Mouse (Mus musculus) MEL (cell line): ENCODE results near the gene Hmox1. TPM values are rescaled to one million over a fixed set of nuclear protein-coding genes. Genes with fewer than 3 reads are reported as not detected.

ENCODE experiments used
- DNase-seq: peaks from one replicate; pipeline ENCODE4 v3.0.0; 2011; ENCODE audit warnings: low read depth, low spot score
- H3K27ac ChIP-seq: 2 replicates; pipeline ENCODE4 v1.5.1; 2012; ENCODE audit warnings: low read depth, mild to moderate bottlenecking, control low read depth, low read length, moderate library complexity; ENCODE audit not compliant: control insufficient read depth
- H3K27me3 ChIP-seq, 2 experiments: fragments of 150-350 bp in 1 of 2; sonication (generic) in 1 of 2; 2 replicates each; pipeline ENCODE4 v1.6.1; 2012; ENCODE audit warnings: low read length in 2 of 2, mild to moderate bottlenecking in 2 of 2, improper control_type of control experiment in 1 of 2, moderate library complexity in 1 of 2; ENCODE audit not compliant: insufficient read depth in 2 of 2, control insufficient read depth in 1 of 2
- H3K36me3 ChIP-seq, 2 experiments: 2 replicates each; pipeline ENCODE4 v1.6.1; 2012 to 2014; ENCODE audit warnings: low read length in 2 of 2, improper control_type of control experiment in 1 of 2, inconsistent platforms in 1 of 2, mild to moderate bottlenecking in 1 of 2; ENCODE audit not compliant: insufficient read depth in 2 of 2, control insufficient read depth in 1 of 2
- H3K4me1 ChIP-seq, 2 experiments: fragments of 150-350 bp in 1 of 2; sonication (generic) in 1 of 2; 2 replicates each; pipeline ENCODE4 v1.6.1; 2012; ENCODE audit warnings: low read length in 2 of 2, improper control_type of control experiment in 1 of 2, mild to moderate bottlenecking in 1 of 2; ENCODE audit not compliant: insufficient read depth in 2 of 2, control insufficient read depth in 1 of 2
- H3K4me3 ChIP-seq, 2 experiments: fragments of 150-350 bp in 1 of 2; sonication (generic) in 1 of 2; 2 replicates each; pipeline ENCODE4 v1.5.1; 2012; ENCODE audit warnings: low read depth in 2 of 2, low read length in 2 of 2, mild to moderate bottlenecking in 2 of 2, moderate library complexity in 2 of 2, control low read depth in 1 of 2, improper control_type of control experiment in 1 of 2; ENCODE audit not compliant: control insufficient read depth in 1 of 2, insufficient read depth in 1 of 2
- H3K79me2 ChIP-seq: 2 replicates; pipeline ENCODE4 v1.6.1; 2012; ENCODE audit warnings: mild to moderate bottlenecking, low read length, moderate library complexity; ENCODE audit not compliant: control insufficient read depth, poor library complexity, insufficient read depth
- H3K9ac ChIP-seq: 2 replicates; pipeline ENCODE4 v1.6.1; 2012; ENCODE audit warnings: low read depth, mild to moderate bottlenecking, control low read depth, low read length, moderate library complexity; ENCODE audit not compliant: control insufficient read depth, poor library complexity, severe bottlenecking
- H3K9me3 ChIP-seq: fragments of 150-350 bp; sonication (generic); replicated peaks from 2 replicates; pipeline ENCODE4 v1.6.1; 2012; ENCODE audit warnings: mild to moderate bottlenecking, low read length, improper control_type of control experiment, moderate library complexity; ENCODE audit not compliant: insufficient read depth
- CHD2 ChIP-seq: IDR thresholded peaks from 2 replicates; pipeline ENCODE4 v1.6.1; 2011; ENCODE audit warnings: low read length, improper control_type of control experiment
- CTCF ChIP-seq, 3 experiments: IDR thresholded peaks in 2 of 3; conservative IDR thresholded peaks in 1 of 3; 2 replicates each; pipeline ENCODE4 v1.5.1; 2011 to 2012; ENCODE audit warnings: low read length in 3 of 3, low read depth in 2 of 3, mild to moderate bottlenecking in 2 of 3, improper control_type of control experiment in 1 of 3, inconsistent platforms in 1 of 3, mixed read lengths in 1 of 3, moderate library complexity in 1 of 3; ENCODE audit not compliant: control insufficient read depth in 1 of 3, insufficient read depth in 1 of 3, poor library complexity in 1 of 3, severe bottlenecking in 1 of 3
- E2F4 ChIP-seq: IDR thresholded peaks from 2 replicates; pipeline ENCODE4 v1.6.1; 2011; ENCODE audit warnings: low read depth, low read length, improper control_type of control experiment, borderline replicate concordance
- ELF1 ChIP-seq: IDR thresholded peaks from 2 replicates; pipeline ENCODE4 v1.6.1; 2014; ENCODE audit warnings: low read depth, mild to moderate bottlenecking, inconsistent platforms, low read length, improper control_type of control experiment, moderate library complexity
- GATA1 ChIP-seq: IDR thresholded peaks from 2 replicates; pipeline ENCODE4 v1.6.1; 2011; ENCODE audit warnings: low read depth, low read length, improper control_type of control experiment
- HCFC1 ChIP-seq: IDR thresholded peaks from 2 replicates; pipeline ENCODE4 v1.6.1; 2012; ENCODE audit warnings: low read depth, mild to moderate bottlenecking, inconsistent platforms, low read length, improper control_type of control experiment, moderate library complexity
- JUND ChIP-seq: IDR thresholded peaks from 2 replicates; pipeline ENCODE4 v1.6.1; 2011; ENCODE audit warnings: low read depth, mild to moderate bottlenecking, improper control_type of control experiment, low read length
- MAZ ChIP-seq: IDR thresholded peaks from 2 replicates; pipeline ENCODE4 v1.6.1; 2012; ENCODE audit warnings: low read depth, mild to moderate bottlenecking, inconsistent platforms, low read length, improper control_type of control experiment
- MEF2A ChIP-seq: IDR thresholded peaks from 2 replicates; pipeline ENCODE4 v1.6.1; 2014; ENCODE audit warnings: low read depth, mild to moderate bottlenecking, inconsistent platforms, low read length, improper control_type of control experiment; ENCODE audit not compliant: poor library complexity, insufficient replicate concordance, severe bottlenecking; ENCODE audit errors: extremely low read depth
- MXI1 ChIP-seq: IDR thresholded peaks from 2 replicates; pipeline ENCODE4 v1.6.1; 2011; ENCODE audit warnings: mild to moderate bottlenecking, low read depth, low read length, improper control_type of control experiment
- MYB ChIP-seq: IDR thresholded peaks from 2 replicates; pipeline ENCODE4 v1.6.1; 2011; ENCODE audit warnings: mild to moderate bottlenecking, low read depth, low read length, improper control_type of control experiment
- NELFE ChIP-seq: IDR thresholded peaks from 2 replicates; pipeline ENCODE4 v1.6.1; 2011; ENCODE audit warnings: low read depth, low read length, improper control_type of control experiment
- NRF1 ChIP-seq: IDR thresholded peaks from 2 replicates; pipeline ENCODE4 v1.6.1; 2014; ENCODE audit warnings: low read depth, mild to moderate bottlenecking, inconsistent platforms, low read length, improper control_type of control experiment, moderate library complexity; ENCODE audit not compliant: poor library complexity, insufficient read depth, severe bottlenecking
- POLR2A ChIP-seq, 2 experiments: IDR thresholded peaks; 2 replicates each; pipeline ENCODE4 v1.6.1; 2011 to 2012; ENCODE audit warnings: low read length in 2 of 2, mild to moderate bottlenecking in 2 of 2, control low read depth in 1 of 2, improper control_type of control experiment in 1 of 2, low read depth in 1 of 2, moderate library complexity in 1 of 2; ENCODE audit not compliant: control insufficient read depth in 1 of 2, insufficient read depth in 1 of 2, poor library complexity in 1 of 2
- POLR2AphosphoS2 ChIP-seq: IDR thresholded peaks from 2 replicates; pipeline ENCODE4 v1.6.1; 2011; ENCODE audit warnings: low read length, improper control_type of control experiment
- RAD21 ChIP-seq: IDR thresholded peaks from 2 replicates; pipeline ENCODE4 v1.6.1; 2011; ENCODE audit warnings: mild to moderate bottlenecking, low read depth, low read length, improper control_type of control experiment
- RCOR1 ChIP-seq: IDR thresholded peaks from 2 replicates; pipeline ENCODE4 v1.6.1; 2012; ENCODE audit warnings: low read depth, mild to moderate bottlenecking, inconsistent platforms, low read length, improper control_type of control experiment
- SIN3A ChIP-seq: IDR thresholded peaks from 2 replicates; pipeline ENCODE4 v1.6.1; 2012; ENCODE audit warnings: low read length, improper control_type of control experiment, inconsistent platforms
- UBTF ChIP-seq: IDR thresholded peaks from 2 replicates; pipeline ENCODE4 v1.6.1; 2012; ENCODE audit warnings: low read depth, mild to moderate bottlenecking, inconsistent platforms, low read length, improper control_type of control experiment, moderate library complexity, borderline replicate concordance; ENCODE audit not compliant: insufficient read depth
- ZC3H11A ChIP-seq: IDR thresholded peaks from 2 replicates; pipeline ENCODE4 v1.6.1; 2012; ENCODE audit warnings: low read depth, mild to moderate bottlenecking, inconsistent platforms, low read length, improper control_type of control experiment
- ZMIZ1 ChIP-seq: IDR thresholded peaks from 2 replicates; pipeline ENCODE4 v1.6.1; 2012; ENCODE audit warnings: low read depth, mild to moderate bottlenecking, inconsistent platforms, low read length, improper control_type of control experiment, moderate library complexity
- ZNF384 ChIP-seq: IDR thresholded peaks from 2 replicates; pipeline ENCODE4 v1.6.1; 2012; ENCODE audit warnings: low read depth, mild to moderate bottlenecking, inconsistent platforms, low read length, improper control_type of control experiment
- polyA plus RNA-seq, 2 experiments: library from polyadenylated mRNA; stranded (reverse) in 1 of 2; unstranded in 1 of 2; fragments of >175 nt in 1 of 2; fragments of >200 nt in 1 of 2; gene quantifications; 2 replicates each; pipeline versions ENCODE4 v1.2.1 to v1.2.4; 2012; ENCODE audit warnings: low replicate concordance in 2 of 2, low read depth in 1 of 2; ENCODE audit not compliant: insufficient read length in 2 of 2, insufficient read depth in 1 of 2, missing spikeins in 1 of 2
- total RNA-seq: library from RNA; depleted of rRNA; stranded (reverse); fragments of 300-350 nt; gene quantifications from 2 replicates; pipeline ENCODE4 v1.2.3, GENCODE M21; 2012

Hmox1 gene
- total and polyA plus RNA-seq, 3 experiments = 11.1 to 72.4 TPM; not detected in 1

DNA sequence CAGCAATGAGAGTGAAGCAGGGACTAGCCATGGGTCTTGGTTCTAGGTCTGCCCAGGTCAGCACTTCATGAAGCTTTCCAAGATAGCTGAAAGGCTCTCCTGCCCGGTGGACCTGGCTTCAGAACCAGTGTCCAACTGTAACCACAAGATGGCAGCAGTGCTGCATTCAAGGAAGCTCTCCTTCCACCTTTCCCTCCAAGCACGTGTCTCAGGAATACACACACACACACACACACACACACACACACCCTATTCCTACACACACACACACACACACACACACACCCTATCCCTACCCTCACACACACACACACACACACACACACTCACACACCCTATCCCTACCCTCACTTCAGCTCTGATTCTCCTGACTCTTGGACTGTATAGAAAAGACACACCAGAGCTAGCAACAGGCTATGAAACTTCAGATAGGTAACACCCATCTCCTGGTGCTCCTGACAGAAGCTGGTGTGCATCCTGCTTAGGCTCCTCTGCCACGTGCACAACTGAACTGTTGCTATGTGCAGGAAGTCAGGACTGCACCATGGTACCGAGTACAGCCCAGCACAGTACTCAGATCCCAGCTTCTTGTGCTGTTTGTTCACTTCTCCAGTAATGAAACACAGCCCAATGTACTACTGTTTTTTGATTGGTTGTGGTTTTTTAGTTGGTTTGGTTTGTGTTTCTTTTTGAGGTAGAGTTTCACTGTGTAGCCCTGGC is 21.6 kb upstream of the Hmox1 start (continued):
- TF ChIP-seq RCOR1 (no peak), UBTF (no peak), RAD21 (peak; percentile 90)
- TF ChIP-seq, all 39 proteins: peak for 11

GRCm38 (mm10) chr8:75074876-75075275 is 18.5 kb upstream of the Hmox1 start:
- Histone ChIP-seq H3K4me3 (no peak overlapping the region), H3K79me2 (no peaks in the 10 kb centered on the region), H3K27ac (no peak overlapping the region), H3K9ac (no peak overlapping the region), H3K9me3 (no peaks in the 10 kb centered on the region), H3K4me1 (no peaks in the 10 kb centered on the region; a peak in 1 of 4 replicates), H3K36me3 (no peaks in the 10 kb centered on the region), H3K27me3 (no peaks in the 10 kb centered on the region)
- DNase-seq = no peak
- TF ChIP-seq ZNF384 (no peak), MEF2A (no peak), POLR2AphosphoS2 (no peak), NELFE (no peak), ZC3H11A (no peak), JUND (no peak)

DNA sequence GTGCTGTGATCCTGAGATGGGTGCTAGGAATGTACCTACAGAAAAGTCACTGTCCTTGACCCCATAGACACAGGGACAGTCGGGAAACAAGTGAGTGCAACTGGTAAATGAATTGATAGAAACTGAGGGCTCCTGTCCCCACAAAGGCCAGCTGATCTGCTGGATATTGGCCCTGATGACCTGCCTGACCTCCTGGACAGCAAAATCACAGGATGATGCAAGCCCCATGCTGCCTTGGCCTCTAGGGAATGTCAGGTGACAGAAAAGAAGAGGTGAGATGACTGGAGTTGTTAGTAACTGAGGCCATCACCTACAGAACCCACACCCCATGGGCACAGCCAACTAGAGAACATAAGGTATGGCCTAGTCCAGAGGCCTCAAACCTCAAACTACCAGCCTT is 15.2 kb upstream of the Hmox1 start:
- Histone ChIP-seq H3K4me3 (no peak overlapping the region), H3K4me1 (peaks cover 11 to 18% of the 10 kb centered on the region in 2 experiments), H3K9ac (no peak overlapping the region)
- TF ChIP-seq ZMIZ1 (no peak), E2F4 (no peak), SIN3A (no peak), ELF1 (no peak), POLR2A (IDR thresholded peaks at IDR 0.05; ENCODE audit: control insufficient read depth in 1 of 2, insufficient read depth in 1 of 2, low read depth in 1 of 2, low read length in 2 of 2, poor library complexity in 1 of 2) (no peak), GATA1 (no peak), MAZ (no peak), NRF1 (no peak), MYB (no peak), JUND (no peak), RCOR1 (no peak), MEF2A (no peak), MXI1 (no peak), UBTF (no peak), CHD2 (no peak), CTCF (IDR thresholded peaks at IDR 0.05 in 2 of 3, conservative IDR thresholded peaks at IDR 0.05 in 1 of 3; ENCODE audit: control insufficient read depth in 1 of 3, insufficient read depth in 1 of 3, low read depth in 2 of 3, low read length in 3 of 3, poor library complexity in 1 of 3, severe bottlenecking in 1 of 3) (no peak), HCFC1 (no peak)
- TF ChIP-seq, all 39 proteins: peak for 0
- DNase-seq = no peak
- Histone ChIP-seq H3K9me3 (no peaks in the 10 kb centered on the region), H3K36me3 (peaks cover 0 to 15% of the 10 kb centered on the region in 2 experiments; a peak in 2 of 4 replicates), H3K27me3 (no peaks in the 10 kb centered on the region), H3K27ac (no peak overlapping the region), H3K79me2 (no peaks in the 10 kb centered on the region)
